Mouse (Mus musculus) hindbrain, embryonic 13.5 days (tissue): ENCODE data around the gene P4ha2. TPM values are rescaled to one million over a fixed set of nuclear protein-coding genes. Genes with fewer than 3 reads are reported as not detected.

Experiments
- ATAC-seq: fragments of 200-750 bp; cut with Nextera tagmentation; 2 replicates; pipeline ENCODE4 v1.8.0; 2017; ENCODE audit warnings: moderate TSS enrichment; ENCODE audit not compliant: low FRiP score
- H3K27ac ChIP-seq: fragments of 300-500 bp; sonication (generic); 2 replicates; pipeline ENCODE4 v1.5.1; 2015; ENCODE audit warnings: inconsistent platforms, mild to moderate bottlenecking, moderate library complexity
- H3K27me3 ChIP-seq: fragments of 300-500 bp; sonication (generic); 2 replicates; pipeline ENCODE4 v1.6.1; 2015; ENCODE audit warnings: mild to moderate bottlenecking, inconsistent platforms
- H3K36me3 ChIP-seq: fragments of 300-500 bp; sonication (generic); 2 replicates; pipeline ENCODE4 v1.6.1; 2015; ENCODE audit warnings: mild to moderate bottlenecking, inconsistent platforms
- H3K4me1 ChIP-seq: fragments of 300-500 bp; sonication (generic); replicated peaks from 2 replicates; pipeline ENCODE4 v1.6.1; 2015; ENCODE audit warnings: inconsistent platforms
- H3K4me2 ChIP-seq: fragments of 300-500 bp; sonication (generic); 2 replicates; pipeline ENCODE4 v1.6.1; 2015; ENCODE audit warnings: inconsistent platforms, mild to moderate bottlenecking, moderate library complexity
- H3K4me3 ChIP-seq: fragments of 300-500 bp; sonication (generic); 2 replicates; pipeline ENCODE4 v1.5.1; 2015; ENCODE audit warnings: mild to moderate bottlenecking, inconsistent platforms
- H3K9ac ChIP-seq: fragments of 300-500 bp; sonication (generic); 2 replicates; pipeline ENCODE4 v1.6.1; 2015; ENCODE audit warnings: mild to moderate bottlenecking, inconsistent platforms
- H3K9me3 ChIP-seq: fragments of 300-500 bp; sonication (generic); 2 replicates; pipeline ENCODE4 v1.6.1; 2016; ENCODE audit warnings: inconsistent platforms
- WGBS: fragments of 180-500 bp; shearing (Covaris S2); methylation state at CpG from one replicate; pipeline ENCODE4 v1.1.7; 2015; 5-methylcytosine and 5-hydroxymethylcytosine counted together
- polyA plus RNA-seq: library from polyadenylated mRNA; unstranded; fragments of >200 nt; fragmentation: Nextera tagmentation; extraction: Ambion mirVana; gene quantifications from 2 replicates; pipeline ENCODE4 v1.2.1, GENCODE M21; 2015

P4ha2 gene
- 10.9 and 11.3 TPM in 2 replicates for polyA plus RNA-seq

GRCm38 (mm10) chr11:54100045-54100691, at the start of gene P4ha2:
P4ha2 (plus strand) TSS chr11:54100095.
- H3K4me3 ChIP-seq = peak within 1 kb of the TSS; percentile 67
- peak; percentile 61 for ATAC-seq

GRCm38 (mm10) chr11:54050205-54050604, 49.7 kb upstream of the P4ha2 start:
- Histone ChIP-seq H3K4me2 (no peak overlapping the region), H3K27me3 (no peaks in the 10 kb centered on the region), H3K9me3 (no peaks in the 10 kb centered on the region), H3K27ac (no peak overlapping the region), H3K4me3 (no peak overlapping the region), H3K9ac (no peak overlapping the region), H3K4me1 (no peaks in the 10 kb centered on the region), H3K36me3 (no peaks in the 10 kb centered on the region)
- no peak for ATAC-seq
- WGBS = 84% methylated on average over 2 of the region's 2 CpGs

More at GRCm38 (mm10) chr11:54100045-54100691, at the start of gene P4ha2:
- H3K9me3 ChIP-seq = no peaks in the 10 kb centered on the region
- H3K4me1 ChIP-seq = peaks cover 24% of the 10 kb centered on the region
- H3K27ac ChIP-seq = no peak within 1 kb of the TSS
- peaks cover 23% of the 10 kb centered on the region for H3K27me3 ChIP-seq
- peak within 1 kb of the TSS; percentile 83 for H3K9ac ChIP-seq
- H3K4me2 ChIP-seq = peak within 1 kb of the TSS; percentile 95
- no peaks in the 10 kb centered on the region for H3K36me3 ChIP-seq
- 55% methylated on average over 10 of the region's 10 CpGs for WGBS

- Histone ChIP-seq H3K4me1 (peaks cover 2% of the 10 kb centered on the region; the same call in 1 of the 2 replicates), H3K9ac (no peak overlapping the region), H3K4me3 (no peak overlapping the region), H3K36me3 (no peaks in the 10 kb centered on the region), H3K4me2 (no peak overlapping the region), H3K9me3 (no peaks in the 10 kb centered on the region), H3K27ac (no peak overlapping the region), H3K27me3 (no peaks in the 10 kb centered on the region)
- no peak for ATAC-seq
- 87% methylated on average over 7 of the region's 7 CpGs for WGBS
Measured at GRCm38 (mm10) chr11:54051161-54051560, 48.7 kb upstream of the P4ha2 start.

- Histone ChIP-seq H3K4me1 (peaks cover 7% of the 10 kb centered on the region), H3K4me2 (no peak overlapping the region), H3K27me3 (no peaks in the 10 kb centered on the region), H3K27ac (no peak overlapping the region), H3K4me3 (no peak overlapping the region), H3K9ac (no peak overlapping the region), H3K36me3 (no peaks in the 10 kb centered on the region), H3K9me3 (no peaks in the 10 kb centered on the region)
- 98% methylated on average over 5 of the region's 5 CpGs for WGBS
- no peak for ATAC-seq
Measured at GRCm38 (mm10) chr11:54052128-54052527, 47.8 kb upstream of the P4ha2 start.

GRCm38 (mm10) chr11:54053090-54053489, 46.8 kb upstream of the P4ha2 start:
- H3K9me3 ChIP-seq = no peaks in the 10 kb centered on the region
- H3K36me3 ChIP-seq = no peaks in the 10 kb centered on the region
- no peak overlapping the region for H3K4me3 ChIP-seq
- ATAC-seq = no peak
- WGBS = 88% methylated on average over 7 of the region's 7 CpGs
- no peak overlapping the region for H3K9ac ChIP-seq
- no peak overlapping the region for H3K4me2 ChIP-seq
- H3K4me1 ChIP-seq = peaks cover 17% of the 10 kb centered on the region
- no peak overlapping the region for H3K27ac ChIP-seq
- H3K27me3 ChIP-seq = no peaks in the 10 kb centered on the region

- ATAC-seq = no peak
- H3K4me2 ChIP-seq = no peak overlapping the region
- H3K9me3 ChIP-seq = no peaks in the 10 kb centered on the region
- H3K36me3 ChIP-seq = no peaks in the 10 kb centered on the region
- WGBS = 39% methylated on average over 6 of the region's 6 CpGs
- peaks cover 29% of the 10 kb centered on the region for H3K4me1 ChIP-seq
- no peak overlapping the region for H3K27ac ChIP-seq
- no peak overlapping the region for H3K4me3 ChIP-seq
- H3K27me3 ChIP-seq = no peaks in the 10 kb centered on the region
- no peak overlapping the region for H3K9ac ChIP-seq
Measured at GRCm38 (mm10) chr11:54054257-54054656, 45.6 kb upstream of the P4ha2 start.

- Histone ChIP-seq H3K4me1 (peaks cover 46% of the 10 kb centered on the region), H3K4me3 (no peak overlapping the region), H3K4me2 (no peak overlapping the region), H3K9ac (no peak overlapping the region), H3K27me3 (no peaks in the 10 kb centered on the region), H3K9me3 (no peaks in the 10 kb centered on the region), H3K36me3 (no peaks in the 10 kb centered on the region), H3K27ac (no peak overlapping the region)
- ATAC-seq = no peak
- WGBS = 27% methylated on average over 8 of the region's 8 CpGs
Measured at GRCm38 (mm10) chr11:54056132-54056531, 43.8 kb upstream of the P4ha2 start.

- Histone ChIP-seq H3K4me3 (no peak overlapping the region), H3K9me3 (no peaks in the 10 kb centered on the region), H3K27me3 (no peaks in the 10 kb centered on the region), H3K27ac (peak overlapping the region; percentile 77), H3K4me1 (peaks cover 55% of the 10 kb centered on the region), H3K4me2 (no peak overlapping the region), H3K9ac (no peak overlapping the region), H3K36me3 (no peaks in the 10 kb centered on the region)
- no peak for ATAC-seq
- 25% methylated on average over 2 of the region's 2 CpGs for WGBS
Measured at GRCm38 (mm10) chr11:54057428-54057827, 42.5 kb upstream of the P4ha2 start.

GRCm38 (mm10) chr11:54058056-54058617, 41.8 kb upstream of the P4ha2 start:
- H3K27ac ChIP-seq = peak overlapping the region; percentile 77
- H3K4me1 ChIP-seq = peaks cover 62% of the 10 kb centered on the region
- no peaks in the 10 kb centered on the region for H3K27me3 ChIP-seq
- no peaks in the 10 kb centered on the region for H3K36me3 ChIP-seq
- H3K9ac ChIP-seq = no peak overlapping the region
- H3K9me3 ChIP-seq = no peaks in the 10 kb centered on the region
- H3K4me3 ChIP-seq = no peak overlapping the region
- 27% methylated on average over 10 of the region's 10 CpGs for WGBS
- ATAC-seq = peak; percentile 76
- no peak overlapping the region for H3K4me2 ChIP-seq

GRCm38 (mm10) chr11:54058643-54059042, 41.3 kb upstream of the P4ha2 start:
- WGBS = 12% methylated on average over 6 of the region's 6 CpGs
- Histone ChIP-seq H3K36me3 (no peaks in the 10 kb centered on the region), H3K27ac (peak overlapping the region; percentile 77), H3K9me3 (no peaks in the 10 kb centered on the region), H3K4me3 (no peak overlapping the region), H3K4me1 (peaks cover 67% of the 10 kb centered on the region), H3K4me2 (no peak overlapping the region), H3K27me3 (no peaks in the 10 kb centered on the region), H3K9ac (no peak overlapping the region; the same call in 1 of the 2 replicates)
- peak; percentile 40; the same call in 1 of the 2 replicates for ATAC-seq

- no peak overlapping the region for H3K4me3 ChIP-seq
- no peaks in the 10 kb centered on the region for H3K27me3 ChIP-seq
- H3K4me2 ChIP-seq = no peak overlapping the region
- 0 out of 2 replicates have a peak overlapping the region, but pooled peaks have one; percentile 2 for H3K9ac ChIP-seq
- no peaks in the 10 kb centered on the region for H3K36me3 ChIP-seq
- WGBS = 69% methylated on average over 1 of the region's 1 CpGs
- H3K9me3 ChIP-seq = no peaks in the 10 kb centered on the region
- no peak for ATAC-seq
- peak overlapping the region; percentile 77; the same call in 1 of the 2 replicates for H3K27ac ChIP-seq
- peaks cover 67% of the 10 kb centered on the region for H3K4me1 ChIP-seq
Measured at GRCm38 (mm10) chr11:54059526-54059925, 40.4 kb upstream of the P4ha2 start.

- peaks cover 67% of the 10 kb centered on the region for H3K4me1 ChIP-seq
- H3K27ac ChIP-seq = peak overlapping the region; percentile 55; the same call in 1 of the 2 replicates
- H3K4me2 ChIP-seq = no peak overlapping the region
- 0 out of 2 replicates have a peak overlapping the region, but pooled peaks have one; percentile 2 for H3K9ac ChIP-seq
- H3K27me3 ChIP-seq = no peaks in the 10 kb centered on the region
- no peaks in the 10 kb centered on the region for H3K9me3 ChIP-seq
- ATAC-seq = no peak
- no peak overlapping the region for H3K4me3 ChIP-seq
- 39% methylated on average over 9 of the region's 9 CpGs for WGBS
- no peaks in the 10 kb centered on the region for H3K36me3 ChIP-seq
Measured at GRCm38 (mm10) chr11:54060316-54060715, 39.6 kb upstream of the P4ha2 start.
